Mouse (Mus musculus) kidney, postnatal 25 days (tissue): ENCODE results near the gene Zp1.

ENCODE experiments used
- DNase-seq, 2 experiments: peaks; one replicate each; pipeline ENCODE4 v3.0.0; 2021; ENCODE audit warnings: mixed read lengths in 2 of 2

The Zp1 gene

DNA sequence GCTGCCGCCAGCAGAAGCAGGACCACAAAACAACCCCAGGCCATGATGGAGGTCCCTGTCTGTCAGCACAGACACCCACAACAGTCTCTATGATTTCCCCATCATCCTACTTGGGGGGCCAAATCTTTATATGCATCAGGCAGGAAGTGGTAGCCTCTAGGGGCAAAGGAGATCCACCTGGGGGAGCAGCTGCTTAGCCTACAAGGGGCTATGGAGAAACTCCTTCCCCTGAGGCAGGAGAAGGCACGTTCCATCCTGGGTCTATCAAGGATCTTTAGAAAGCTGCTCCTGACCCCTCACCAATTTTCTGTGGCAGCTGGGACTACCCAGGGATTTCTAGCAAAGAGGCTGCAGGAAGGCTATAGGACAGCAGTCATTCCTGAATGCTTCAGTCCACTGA lies at the start of gene Zp1:
TSS of gene Zp1 (minus strand) at position 101 of the 400 bp plus-strand sequence.
- no peak for DNase-seq

DNA sequence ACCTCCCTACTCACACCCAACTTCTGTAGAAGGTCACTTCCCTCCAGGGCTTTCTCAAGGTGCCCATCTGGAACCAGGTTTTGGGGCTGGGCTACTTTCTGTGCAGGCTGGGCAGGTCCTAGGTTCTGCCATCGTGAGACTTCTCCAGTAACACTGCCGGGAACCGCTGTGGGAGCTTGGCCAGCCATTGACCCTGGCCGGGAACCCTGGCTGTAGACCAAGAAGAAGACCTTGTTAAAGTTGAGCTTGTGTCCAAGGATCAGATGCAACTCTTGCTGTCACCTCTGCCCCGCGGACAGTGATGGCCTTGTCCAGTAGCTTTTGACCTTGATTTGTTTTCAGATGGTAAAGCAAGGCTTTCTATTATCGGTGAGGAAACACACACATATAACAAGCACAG lies 48.1 kb upstream of the Zp1 start:
- no peak for DNase-seq

DNA sequence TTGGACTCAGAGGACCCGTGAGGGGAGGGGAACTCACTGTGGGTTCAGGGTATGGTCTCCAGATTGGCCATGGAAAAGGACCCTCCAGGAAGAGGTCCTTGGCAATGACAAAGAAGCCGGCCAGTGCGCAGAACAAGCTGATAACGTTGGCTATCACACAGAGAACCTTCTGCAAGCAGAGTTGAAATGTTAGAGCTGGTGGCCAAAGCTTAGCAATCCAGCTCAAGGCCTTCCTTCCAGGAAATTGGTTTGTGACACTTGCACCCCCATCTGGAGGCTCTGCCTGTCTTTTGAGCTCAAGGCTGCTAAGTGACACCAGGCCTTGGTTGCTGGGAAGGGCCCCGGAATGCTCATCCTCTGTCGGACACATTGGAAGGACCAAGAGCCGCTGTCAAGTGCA lies 45.3 kb upstream of the Zp1 start:
- no peak for DNase-seq

DNA sequence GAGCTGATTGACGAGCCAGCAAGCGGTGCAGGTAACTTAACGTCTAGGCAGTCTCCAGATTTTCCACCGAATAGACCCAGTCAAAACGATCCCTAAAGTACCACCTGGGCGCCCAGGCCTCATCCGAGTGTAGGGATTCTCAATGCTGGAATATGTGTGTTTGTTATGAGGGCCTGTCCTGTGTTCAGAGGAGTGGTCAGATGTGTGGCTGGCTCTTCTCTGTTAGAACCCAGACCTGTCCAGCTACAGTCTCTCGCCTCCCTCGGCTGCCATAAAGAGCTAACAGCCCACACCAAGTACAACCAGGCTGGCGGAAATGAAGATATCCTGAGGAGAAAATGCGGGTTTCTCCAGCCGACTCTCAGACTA lies 39.5 kb upstream of the Zp1 start:
- no peak for DNase-seq

DNA sequence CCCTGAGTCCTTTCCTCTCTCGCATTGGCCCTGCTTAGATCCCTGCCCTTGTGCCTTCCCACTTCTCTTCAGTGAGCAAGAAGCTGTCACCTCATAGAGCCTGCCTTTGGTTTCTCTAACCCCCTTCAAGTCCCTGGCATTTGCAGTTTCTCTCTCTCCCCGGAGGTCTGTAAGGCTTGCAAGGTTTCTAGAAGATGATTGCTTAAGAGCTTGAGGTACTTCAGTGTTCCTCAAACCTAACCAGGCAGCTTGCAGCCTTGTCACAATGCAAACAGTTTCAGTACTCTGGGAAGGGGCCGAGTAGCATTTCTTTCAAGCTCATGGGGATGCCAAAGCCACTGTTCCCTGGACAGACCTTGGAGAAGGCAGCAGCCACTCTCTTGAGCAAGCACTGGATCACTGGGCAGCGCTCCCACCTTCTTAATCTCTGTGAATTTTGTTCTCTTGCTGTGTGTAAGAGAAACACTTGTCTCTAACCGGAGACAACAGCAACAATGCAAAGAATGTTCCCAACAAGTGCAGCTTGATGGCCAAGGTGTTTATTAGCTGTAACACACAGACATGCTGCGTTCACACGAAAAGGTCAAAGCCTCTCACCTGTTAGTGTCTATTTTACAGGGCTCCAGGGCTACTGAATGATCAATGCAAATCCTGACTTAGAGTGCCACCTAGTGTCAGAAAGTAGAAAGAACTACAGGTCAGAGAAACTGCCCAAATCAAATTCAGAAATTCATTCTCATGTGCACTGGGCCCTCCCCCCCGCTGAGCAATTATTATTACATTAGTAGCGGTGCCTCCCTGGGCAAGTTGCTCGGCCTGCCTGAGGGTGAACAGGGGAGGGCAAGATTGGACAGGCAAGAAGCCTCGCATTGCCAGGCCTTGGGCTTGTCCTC lies 38.9 kb upstream of the Zp1 start:
- peak; percentile 41 to 69 for DNase-seq

DNA sequence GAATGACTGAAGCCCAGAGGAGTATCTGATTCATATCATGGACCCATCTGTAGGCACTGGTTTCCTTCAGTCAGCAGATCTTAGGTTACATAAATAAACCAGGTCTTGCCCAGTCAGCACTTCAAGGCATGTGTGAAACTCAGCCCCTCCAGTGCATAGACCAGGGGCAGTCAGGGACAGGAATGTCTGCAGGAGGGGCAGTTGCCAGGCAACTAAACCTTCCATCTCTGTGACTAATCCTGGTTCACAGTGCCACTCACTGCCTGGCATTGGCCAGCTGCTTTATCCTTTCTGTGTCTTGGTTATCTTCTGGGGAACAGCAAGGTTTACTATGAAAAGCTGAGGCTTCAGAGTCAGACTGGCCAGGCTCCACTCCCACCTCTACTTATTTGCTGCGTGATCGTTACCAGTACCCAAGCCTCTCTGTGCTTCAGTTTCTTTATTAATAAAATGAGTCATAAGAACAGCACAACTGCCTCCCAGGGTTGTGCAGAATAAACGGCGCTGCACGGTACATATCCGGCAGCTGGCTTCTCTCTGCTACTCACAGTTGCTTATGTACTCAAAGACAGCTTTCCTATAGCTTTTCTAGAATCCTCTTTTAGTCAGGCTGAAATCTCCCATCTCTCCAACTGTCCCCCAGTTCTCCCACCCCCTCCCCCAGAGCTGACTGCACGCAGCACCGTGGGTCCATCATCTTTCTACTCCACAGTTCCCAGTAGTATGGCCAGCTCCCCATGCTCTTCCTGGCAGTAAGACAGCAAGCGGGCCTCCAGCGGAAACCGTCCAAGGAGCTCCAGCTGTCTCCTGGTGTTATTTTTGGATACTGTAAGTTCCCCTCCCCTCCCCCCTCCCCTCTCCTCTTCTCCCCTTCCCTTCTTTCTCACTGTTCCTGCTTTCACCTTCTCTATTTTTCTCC lies 31.8 kb upstream of the Zp1 start:
- peak; percentile 31 to 52 for DNase-seq

DNA sequence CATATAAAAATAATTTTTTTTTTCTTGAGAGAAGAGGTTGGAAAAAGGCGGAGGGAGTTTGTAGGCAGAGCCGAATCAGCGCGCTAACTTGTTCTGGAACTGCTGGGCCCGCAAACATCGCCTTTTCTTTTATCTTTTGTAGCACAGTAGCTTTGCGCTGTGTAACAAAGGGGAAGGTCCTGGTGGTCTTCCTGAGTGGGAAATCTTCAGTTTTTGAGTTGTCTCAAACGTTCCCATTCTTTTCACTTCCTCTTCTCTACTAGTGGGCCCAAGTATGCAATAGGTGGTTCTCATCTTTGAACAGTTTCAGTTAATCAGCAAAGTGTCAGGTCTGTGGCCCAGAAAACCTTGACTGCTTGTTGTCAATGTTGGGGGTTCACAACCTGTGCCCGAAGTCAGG lies 29.1 kb upstream of the Zp1 start:
- no peak for DNase-seq

DNA sequence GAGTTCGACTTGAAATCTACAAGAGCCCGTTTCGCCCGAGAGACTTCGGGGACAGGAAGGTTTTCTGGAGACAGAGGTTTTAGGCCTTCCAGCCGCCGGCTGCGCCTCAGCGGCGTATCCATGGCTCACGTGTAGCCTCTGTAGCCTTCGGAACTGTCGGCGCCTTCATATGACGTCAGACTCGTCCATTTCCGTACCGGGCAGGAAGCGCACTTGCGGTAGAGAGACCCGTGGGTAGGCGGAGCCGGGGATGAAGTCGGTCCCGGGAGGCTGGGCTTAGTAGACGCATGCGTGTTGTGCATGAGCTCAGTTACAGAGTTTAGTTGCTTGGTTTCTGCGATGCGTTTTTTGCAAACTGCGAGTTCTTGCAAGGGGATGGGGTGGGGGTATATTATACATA lies 28.7 kb upstream of the Zp1 start, which contains the start of gene Ccdc86:
TSS of gene Ccdc86 (minus strand) at position 155 of the 400 bp plus-strand sequence.
- peak; percentile 98 to 99 for DNase-seq

DNA sequence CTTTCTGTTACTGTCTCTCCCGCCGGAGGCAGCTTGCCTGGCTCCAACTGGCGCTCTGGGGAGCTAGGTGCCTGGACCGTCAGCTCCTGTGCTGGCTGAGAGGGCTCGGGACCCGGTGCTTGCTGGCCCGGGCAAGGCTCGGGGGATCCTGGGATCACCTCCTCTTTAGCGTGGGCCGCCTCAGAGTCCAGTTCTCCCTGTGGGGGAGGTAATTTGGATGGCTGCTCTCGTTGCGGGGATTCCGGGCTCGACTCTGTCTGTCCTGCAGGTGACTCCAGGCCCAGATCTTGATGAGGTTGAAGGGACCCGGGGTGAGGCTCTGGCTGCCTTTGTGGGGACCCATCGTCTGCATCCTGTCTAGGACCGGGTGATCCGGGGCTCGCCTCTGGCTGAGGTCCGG lies 28.0 kb upstream of the Zp1 start:
- no peak for DNase-seq

DNA sequence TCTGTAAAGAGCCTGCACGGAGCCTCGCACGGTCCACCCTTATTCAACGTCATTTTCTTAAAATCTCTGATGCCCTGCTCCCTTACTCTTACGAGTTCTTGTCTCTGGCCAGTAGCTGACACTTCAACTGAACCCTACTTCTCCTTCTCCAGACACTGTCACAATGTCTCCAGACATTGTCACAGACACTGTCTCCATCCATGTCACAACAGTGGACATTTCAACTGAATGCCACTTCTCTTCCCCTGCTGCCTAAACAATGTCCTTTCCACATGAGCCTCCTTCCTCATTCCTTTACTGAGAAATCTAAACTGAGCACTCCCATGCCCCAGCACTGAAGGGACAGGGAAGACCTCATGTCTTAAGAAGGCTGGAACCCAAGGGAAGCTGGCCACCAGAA lies 26.8 kb upstream of the Zp1 start:
- no peak for DNase-seq

DNA sequence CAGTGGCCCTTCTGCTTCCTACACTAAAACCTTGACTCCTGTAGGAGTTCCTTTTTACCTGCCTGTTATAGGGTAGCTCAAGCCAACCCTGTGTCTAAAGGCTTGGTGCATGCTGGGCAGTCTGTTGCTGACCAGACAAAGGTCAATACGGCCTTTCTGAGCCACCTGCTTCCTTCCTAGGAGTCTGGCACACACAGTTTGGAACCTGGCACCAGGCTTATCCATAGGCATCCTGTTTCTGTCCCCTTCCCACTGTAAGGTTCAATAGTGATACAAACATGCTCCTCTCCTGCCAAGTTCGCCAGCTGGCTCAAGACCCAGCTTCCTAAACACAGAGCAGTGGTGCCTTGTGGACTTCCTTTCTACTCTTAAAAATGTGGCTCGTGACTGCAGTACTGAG lies 26.1 kb upstream of the Zp1 start:
- no peak for DNase-seq

DNA sequence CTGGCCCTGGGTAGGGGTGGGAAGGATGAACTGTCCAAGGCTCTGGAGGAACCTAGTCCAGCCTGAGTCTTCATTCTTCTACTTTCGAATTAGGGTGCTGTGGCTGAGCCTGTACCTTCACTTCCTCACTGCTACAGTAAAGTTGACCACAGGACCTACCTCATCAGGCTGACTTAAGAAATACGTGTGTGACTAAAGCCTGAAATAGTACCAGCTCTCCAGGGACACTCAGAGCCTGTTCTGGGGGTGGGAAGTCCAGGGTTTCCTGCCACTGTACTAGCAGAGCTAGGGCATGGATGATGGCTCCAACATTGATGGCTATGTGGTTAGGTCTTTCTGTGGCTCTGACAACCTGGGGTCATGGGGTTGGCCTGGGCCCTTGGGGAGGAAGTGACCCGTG lies 23.5 kb upstream of the Zp1 start:
- DNase-seq = no peak

DNA sequence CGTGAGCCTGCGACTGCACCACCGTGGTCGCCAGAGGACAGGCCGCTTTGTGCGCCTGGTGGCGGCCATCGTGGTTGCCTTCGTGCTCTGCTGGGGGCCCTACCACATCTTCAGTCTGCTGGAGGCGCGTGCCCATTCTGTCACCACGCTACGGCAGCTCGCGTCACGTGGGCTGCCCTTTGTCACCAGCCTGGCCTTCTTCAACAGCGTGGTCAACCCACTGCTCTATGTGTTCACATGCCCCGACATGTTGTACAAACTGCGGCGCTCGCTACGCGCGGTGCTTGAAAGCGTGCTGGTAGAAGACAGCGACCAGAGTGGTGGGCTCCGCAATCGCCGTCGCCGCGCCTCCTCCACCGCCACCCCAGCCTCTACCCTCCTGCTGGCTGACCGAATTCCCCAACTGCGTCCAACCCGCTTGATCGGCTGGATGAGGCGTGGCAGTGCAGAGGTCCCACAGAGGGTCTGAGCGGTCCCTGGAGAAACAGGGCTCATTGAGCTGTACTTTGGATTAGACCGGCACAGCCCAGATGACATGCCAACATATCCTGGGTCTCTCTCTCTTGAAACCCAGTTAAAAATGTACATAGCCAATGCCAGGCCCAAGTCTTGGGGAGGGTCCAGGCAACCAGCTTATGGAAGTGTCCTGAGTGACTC lies 20.5 kb upstream of the Zp1 start:
- peak in 1 of 2 experiments; percentile 42 for DNase-seq

DNA sequence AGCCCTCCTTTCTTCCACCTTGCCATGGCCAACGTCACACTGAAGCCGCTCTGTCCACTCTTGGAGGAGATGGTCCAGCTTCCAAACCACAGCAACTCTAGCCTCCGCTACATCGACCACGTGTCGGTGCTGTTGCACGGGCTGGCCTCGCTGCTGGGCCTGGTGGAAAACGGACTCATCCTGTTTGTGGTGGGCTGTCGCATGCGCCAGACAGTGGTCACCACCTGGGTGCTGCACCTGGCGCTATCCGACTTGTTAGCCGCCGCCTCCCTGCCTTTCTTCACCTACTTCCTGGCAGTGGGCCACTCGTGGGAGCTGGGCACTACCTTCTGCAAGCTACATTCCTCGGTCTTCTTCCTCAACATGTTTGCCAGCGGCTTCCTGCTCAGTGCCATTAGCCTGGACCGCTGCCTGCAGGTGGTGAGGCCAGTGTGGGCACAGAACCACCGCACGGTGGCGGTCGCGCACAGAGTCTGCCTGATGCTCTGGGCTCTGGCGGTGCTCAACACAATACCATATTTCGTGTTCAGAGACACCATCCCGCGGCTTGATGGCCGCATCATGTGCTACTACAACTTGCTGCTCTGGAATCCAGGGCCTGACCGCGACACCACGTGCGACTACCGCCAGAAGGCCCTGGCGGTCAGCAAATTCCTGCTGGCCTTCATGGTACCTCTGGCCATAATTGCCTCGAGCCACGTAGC lies 19.8 kb upstream of the Zp1 start:
- peak; percentile 79 to 81 for DNase-seq

DNA sequence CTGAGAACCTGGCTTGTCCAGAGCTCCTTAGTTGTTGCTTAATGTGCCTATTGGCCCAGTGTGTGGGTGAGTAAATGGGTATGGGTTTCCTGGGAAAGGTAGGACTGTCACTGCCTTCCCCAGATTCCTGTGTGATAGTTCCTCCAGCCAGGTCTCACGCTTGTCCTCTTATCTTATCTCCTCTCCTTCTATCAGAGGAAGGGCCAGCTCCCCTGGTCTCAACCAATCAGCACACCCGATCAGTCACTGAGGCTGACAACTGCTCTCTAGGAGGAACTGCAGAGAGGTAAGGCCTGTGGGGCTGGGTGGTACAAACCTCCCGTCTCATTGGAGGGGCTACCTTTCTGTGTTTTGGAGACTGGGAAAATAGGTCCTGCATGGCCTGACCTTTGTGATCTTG lies 18.3 kb upstream of the Zp1 start:
- no peak for DNase-seq

DNA sequence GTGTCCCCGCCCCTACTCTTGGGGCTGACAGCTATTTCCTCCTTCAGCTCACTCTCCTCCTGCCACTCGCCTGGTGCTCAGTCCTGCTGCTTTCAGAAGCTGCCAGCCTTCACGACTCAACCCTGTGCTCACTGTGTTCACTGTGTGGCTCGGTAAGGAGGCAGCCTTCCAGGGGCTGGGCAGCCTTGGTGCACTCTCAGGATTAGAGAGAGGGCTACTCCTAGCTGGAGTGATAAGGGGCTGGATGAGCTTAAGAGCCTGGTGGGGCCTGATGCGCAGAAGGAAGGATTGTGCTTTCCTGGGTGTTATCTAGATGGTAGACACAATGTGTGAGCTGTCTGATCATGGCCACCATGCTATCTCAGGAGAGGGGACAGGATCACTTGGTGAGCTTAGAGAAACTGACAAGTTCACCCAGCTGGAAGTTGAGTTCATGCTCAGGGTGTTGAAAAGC lies 16.7 kb upstream of the Zp1 start, which contains the start of gene Ptgdr2:
TSS of gene Ptgdr2 (plus strand) at position 51 of the 454 bp plus-strand sequence.
- DNase-seq = no peak

DNA sequence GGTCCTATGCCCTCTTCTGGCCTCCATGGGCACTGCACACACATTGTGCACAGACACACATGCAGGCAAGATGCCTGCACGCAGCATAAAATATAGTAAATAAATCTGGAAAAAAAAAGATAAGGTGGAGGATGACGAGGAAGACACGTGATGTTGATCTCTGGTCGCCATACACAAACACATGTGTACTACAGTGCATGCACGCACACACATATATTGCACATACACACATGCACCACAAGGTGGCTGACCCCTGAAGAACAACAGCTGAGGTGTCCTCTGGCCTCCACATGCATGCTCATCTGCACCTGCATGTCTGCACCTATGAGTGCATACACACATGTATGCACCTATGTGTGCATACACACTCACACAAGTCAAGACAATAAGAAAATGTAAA lies 15.6 kb upstream of the Zp1 start:
- DNase-seq = no peak

DNA sequence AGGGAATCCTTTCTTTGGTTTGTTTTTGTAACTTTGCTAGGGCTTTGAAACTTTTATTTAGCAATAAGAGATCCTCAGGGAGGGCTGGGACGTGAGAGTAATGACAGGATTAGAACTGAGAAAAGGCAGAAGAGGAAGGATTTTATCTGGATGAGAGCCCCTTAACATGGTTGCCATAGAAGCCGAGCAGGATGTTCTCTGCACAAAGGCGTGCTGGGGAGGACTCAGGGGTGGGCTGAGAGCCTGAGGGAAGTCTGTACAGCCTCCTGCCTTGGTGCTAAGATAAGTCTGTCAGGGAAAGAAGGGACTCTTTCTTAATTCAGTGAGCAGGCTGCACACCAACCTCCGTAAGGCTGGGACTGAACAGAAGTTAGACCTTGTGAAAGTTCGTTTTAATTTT lies 14.6 kb upstream of the Zp1 start:
- no peak for DNase-seq

DNA sequence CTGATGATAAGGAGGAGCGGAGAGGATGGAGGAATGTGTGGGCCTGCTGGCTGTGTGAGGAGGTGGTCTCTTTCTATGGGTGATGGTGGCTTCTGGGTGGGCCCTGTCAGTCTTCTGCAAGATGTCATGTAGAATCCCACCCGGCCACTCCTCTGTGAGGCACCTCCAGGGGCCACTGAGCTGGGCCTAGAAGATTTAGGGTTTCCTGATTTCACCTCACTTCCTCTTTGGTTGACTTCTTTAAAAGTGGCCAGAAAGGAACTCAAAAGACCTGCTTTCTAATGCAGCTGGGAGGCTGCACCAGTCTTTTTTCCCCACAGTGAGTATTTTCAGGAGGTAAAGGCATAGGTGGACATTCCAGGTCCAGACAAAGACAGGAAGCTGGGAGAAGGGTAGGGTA lies 10.2 kb upstream of the Zp1 start:
- DNase-seq = no peak

DNA sequence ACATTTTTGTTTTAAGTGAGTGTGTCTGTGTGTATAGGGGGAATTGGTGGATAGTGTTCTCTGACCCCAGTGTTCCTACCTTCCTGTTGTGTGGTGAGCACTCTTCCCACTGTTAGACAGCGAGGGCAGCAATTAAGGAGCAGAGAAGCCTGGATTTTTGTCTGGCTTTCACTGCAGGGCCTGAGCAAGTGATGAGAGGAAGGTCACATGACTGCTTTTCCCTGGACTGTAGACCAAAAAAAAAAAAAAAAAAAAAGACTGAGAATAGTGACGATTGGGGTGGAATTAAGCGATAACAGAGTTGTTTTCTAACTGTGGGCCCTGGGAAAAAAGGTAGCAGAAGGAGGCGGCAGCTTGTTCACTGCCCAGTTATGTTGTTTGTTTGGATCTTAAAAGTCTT lies 6.2 kb upstream of the Zp1 start:
- DNase-seq = peak in 1 of 2 experiments; percentile 14

DNA sequence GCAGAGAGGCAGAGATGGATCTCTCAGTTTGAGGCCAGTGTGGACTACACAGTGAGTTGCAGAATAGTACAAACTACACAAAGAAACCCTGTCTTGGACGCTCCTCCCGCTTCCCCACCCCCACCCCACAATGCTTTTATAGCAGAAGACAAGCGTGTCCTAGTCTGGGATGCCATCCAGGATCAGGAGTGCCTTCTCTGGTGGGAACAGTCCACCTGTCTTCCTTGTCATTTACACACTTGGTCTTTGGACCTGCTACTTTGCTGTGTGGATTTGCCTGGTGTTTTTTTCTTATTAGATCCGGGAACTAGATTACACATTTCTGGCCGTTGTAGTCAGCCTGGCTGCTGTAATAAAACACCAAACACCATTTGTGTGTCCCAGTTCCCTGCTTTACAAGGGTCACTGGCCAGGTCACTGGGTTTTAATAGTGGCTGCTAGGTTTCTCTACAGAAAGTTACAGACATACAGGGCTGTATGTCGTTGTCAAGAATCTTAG lies 5.7 kb upstream of the Zp1 start:
- DNase-seq = peak; percentile 47 to 58

DNA sequence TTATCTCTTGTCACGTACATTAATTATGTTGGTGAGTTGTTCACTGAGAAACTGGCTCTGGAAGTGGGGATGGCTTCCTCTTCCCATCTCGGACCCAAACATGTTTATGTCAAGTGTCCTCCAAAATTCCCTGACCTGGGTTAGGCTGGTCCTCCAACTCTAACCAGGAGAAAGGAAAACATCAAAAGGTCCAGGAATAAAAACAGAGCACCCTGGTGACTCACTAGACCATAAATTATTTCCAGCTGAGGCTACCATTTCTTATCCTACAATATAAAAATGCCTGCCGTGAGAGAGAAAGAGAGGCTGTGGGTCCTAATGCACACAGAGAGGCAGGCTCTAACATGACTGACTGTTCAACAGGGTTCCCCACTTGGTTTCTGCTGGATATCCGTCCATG lies 3.8 kb upstream of the Zp1 start:
- no peak for DNase-seq
